Mouse (Mus musculus) forebrain, embryonic 14.5 days (tissue): ENCODE measurements around the gene Gng8. TPM values are rescaled to one million over a fixed set of nuclear protein-coding genes. Genes with fewer than 3 reads are reported as not detected.
A peak's percentile ranks its signal among the peaks of the same experiment; 100 is the strongest.

Experiments
- ATAC-seq: fragments of 200-750 bp; cut with Nextera tagmentation; 2 replicates; pipeline ENCODE4 v1.8.0; 2017; ENCODE audit warnings: mild to moderate bottlenecking, moderate library complexity
- DNase-seq: peaks from one replicate; pipeline ENCODE4 v3.0.0-alpha.2; 2015; ENCODE audit warnings: low spot score
- H3K27ac ChIP-seq: fragments of 300-500 bp; sonication (generic); 2 replicates; pipeline ENCODE4 v1.5.1; 2014; ENCODE audit warnings: low read depth, mild to moderate bottlenecking, control low read depth, low read length, moderate library complexity
- H3K27me3 ChIP-seq: fragments of 300-500 bp; sonication (generic); replicated peaks from 2 replicates; pipeline ENCODE4 v1.6.1; 2014; ENCODE audit warnings: low read length, control low read depth, mixed read lengths; ENCODE audit not compliant: control insufficient read depth, insufficient read depth
- H3K36me3 ChIP-seq: fragments of 300-500 bp; sonication (generic); 2 replicates; pipeline ENCODE4 v1.6.1; 2014; ENCODE audit warnings: low read length, control low read depth; ENCODE audit not compliant: control insufficient read depth, insufficient read depth
- H3K4me1 ChIP-seq: fragments of 300-500 bp; sonication (generic); 2 replicates; pipeline ENCODE4 v1.6.1; 2014; ENCODE audit warnings: antibody characterized with exemption, low read length, control low read depth; ENCODE audit not compliant: control insufficient read depth, insufficient read depth
- H3K4me2 ChIP-seq: fragments of 300-500 bp; sonication (generic); 2 replicates; pipeline ENCODE4 v1.6.1; 2014; ENCODE audit warnings: mild to moderate bottlenecking, control low read depth, low read length
- H3K4me3 ChIP-seq: fragments of 300-500 bp; sonication (generic); 2 replicates; pipeline ENCODE4 v1.5.1; 2014; ENCODE audit warnings: low read depth, low read length, control low read depth
- H3K9ac ChIP-seq: fragments of 300-500 bp; sonication (generic); 2 replicates; pipeline ENCODE4 v1.6.1; 2014; ENCODE audit warnings: mild to moderate bottlenecking, low read length, control low read depth, moderate library complexity
- H3K9me3 ChIP-seq: fragments of 300-500 bp; sonication (generic); replicated peaks from 2 replicates; pipeline ENCODE4 v1.6.1; 2016; ENCODE audit warnings: low read length, control low read depth, mixed read lengths; ENCODE audit not compliant: control insufficient read depth
- WGBS: fragments of 180-500 bp; shearing (Covaris S2); extraction: QIAGEN DNeasy Blood & Tissue Kit; methylation state at CpG from one replicate; pipeline ENCODE4 v1.1.7; 2014; 5-methylcytosine and 5-hydroxymethylcytosine counted together
- polyA plus RNA-seq: library from polyadenylated mRNA; unstranded; fragments of >200 nt; fragmentation: Nextera tagmentation; extraction: Ambion mirVana; gene quantifications from 2 replicates; pipeline ENCODE4 v1.2.1, GENCODE M21; 2014

Gene Gng8
- polyA plus RNA-seq, 1 experiment from 2014 or later: 11.0 TPM

- no peak for ATAC-seq
- WGBS: 83% methylated on average over 18 of the region's 18 CpGs
- Histone ChIP-seq H3K4me2 (no peak overlapping the region), H3K9me3 (no peaks in the 10 kb centered on the region), H3K9ac (no peak overlapping the region), H3K36me3 (peaks cover 57% of the 10 kb centered on the region), H3K4me1 (peaks cover 3% of the 10 kb centered on the region; the same call in 1 of the 2 replicates), H3K27me3 (no peaks in the 10 kb centered on the region), H3K4me3 (no peak overlapping the region), H3K27ac (0 out of 2 replicates have a peak overlapping the region, but pooled peaks have one; percentile 14)
- no peak for DNase-seq
These were observed 23.1 kb downstream of the Gng8 start for GRCm38 (mm10) chr7:16914453-16915343.

DNA sequence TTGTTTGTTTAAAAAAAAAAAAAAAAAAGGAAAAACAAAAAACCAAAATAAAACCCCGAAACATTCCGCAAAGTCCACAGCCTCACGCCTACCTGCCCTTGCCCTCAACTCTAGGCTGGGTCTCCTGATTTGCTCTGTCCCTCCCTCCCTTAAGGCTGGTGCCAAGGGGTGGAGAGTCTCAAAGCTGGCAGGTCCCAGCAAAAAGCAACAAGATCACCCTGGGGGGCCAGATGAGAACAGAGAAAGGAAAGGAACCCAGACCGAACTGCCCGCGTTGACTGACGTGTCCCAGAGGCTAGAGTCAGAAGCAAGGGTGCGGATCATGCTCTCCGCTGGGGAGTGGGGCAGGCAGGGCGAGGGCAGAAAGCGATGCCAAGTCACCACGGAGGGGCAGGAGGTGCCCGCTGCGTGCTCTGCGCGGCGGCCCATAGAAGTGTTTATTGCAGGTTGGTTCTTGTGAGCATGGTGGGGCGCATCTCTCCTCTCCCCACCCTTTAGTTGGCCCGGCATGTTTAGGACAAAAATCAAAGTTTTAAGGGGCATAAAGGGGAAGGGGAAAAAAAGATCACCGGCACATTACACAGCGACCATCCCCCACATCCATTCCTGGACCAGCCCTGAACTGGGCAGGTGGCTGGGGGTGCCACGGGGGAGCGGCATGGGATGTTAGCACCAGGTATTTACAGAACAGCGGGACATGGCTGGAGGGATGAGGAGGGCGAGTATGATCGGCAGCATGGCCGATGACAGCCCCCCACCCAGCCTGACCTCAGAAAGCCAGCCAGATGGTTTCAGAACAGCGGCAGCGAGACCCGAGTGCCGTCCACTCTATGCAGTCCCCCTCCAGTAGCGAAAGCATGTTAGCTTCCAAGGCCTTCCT, 24.1 kb downstream of the Gng8 start:
- no peaks in the 10 kb centered on the region for H3K9me3 ChIP-seq
- H3K36me3 ChIP-seq: peaks cover 59% of the 10 kb centered on the region
- H3K27me3 ChIP-seq: no peaks in the 10 kb centered on the region
- ATAC-seq (no peak), DNase-seq (no peak)
- H3K9ac ChIP-seq: no peak overlapping the region
- no peak overlapping the region for H3K4me2 ChIP-seq
- no peak overlapping the region for H3K4me3 ChIP-seq
- peaks cover 7% of the 10 kb centered on the region for H3K4me1 ChIP-seq
- H3K27ac ChIP-seq: no peak overlapping the region
- 93% methylated on average over 32 of the region's 32 CpGs for WGBS

- DNase-seq (no peak), ATAC-seq (no peak)
- no peaks in the 10 kb centered on the region for H3K27me3 ChIP-seq
- peaks cover 68% of the 10 kb centered on the region for H3K36me3 ChIP-seq
- H3K27ac ChIP-seq: no peak overlapping the region
- WGBS: 87% methylated on average over 30 of the region's 30 CpGs
- no peaks in the 10 kb centered on the region for H3K9me3 ChIP-seq
- no peak overlapping the region for H3K4me2 ChIP-seq
- H3K9ac ChIP-seq: no peak overlapping the region
- peaks cover 16% of the 10 kb centered on the region for H3K4me1 ChIP-seq
- H3K4me3 ChIP-seq: no peak overlapping the region
These were observed 25.0 kb downstream of the Gng8 start for GRCm38 (mm10) chr7:16916342-16917265.

GRCm38 (mm10) chr7:16917447-16917846, 25.9 kb downstream of the Gng8 start:
- DNase-seq (no peak), ATAC-seq (no peak)
- peaks cover 25% of the 10 kb centered on the region for H3K4me1 ChIP-seq
- H3K36me3 ChIP-seq: peaks cover 68% of the 10 kb centered on the region
- no peak overlapping the region for H3K4me2 ChIP-seq
- H3K27me3 ChIP-seq: no peaks in the 10 kb centered on the region
- H3K9ac ChIP-seq: no peak overlapping the region
- no peak overlapping the region for H3K4me3 ChIP-seq
- H3K27ac ChIP-seq: no peak overlapping the region
- 89% methylated on average over 11 of the region's 11 CpGs for WGBS
- no peaks in the 10 kb centered on the region for H3K9me3 ChIP-seq

DNA sequence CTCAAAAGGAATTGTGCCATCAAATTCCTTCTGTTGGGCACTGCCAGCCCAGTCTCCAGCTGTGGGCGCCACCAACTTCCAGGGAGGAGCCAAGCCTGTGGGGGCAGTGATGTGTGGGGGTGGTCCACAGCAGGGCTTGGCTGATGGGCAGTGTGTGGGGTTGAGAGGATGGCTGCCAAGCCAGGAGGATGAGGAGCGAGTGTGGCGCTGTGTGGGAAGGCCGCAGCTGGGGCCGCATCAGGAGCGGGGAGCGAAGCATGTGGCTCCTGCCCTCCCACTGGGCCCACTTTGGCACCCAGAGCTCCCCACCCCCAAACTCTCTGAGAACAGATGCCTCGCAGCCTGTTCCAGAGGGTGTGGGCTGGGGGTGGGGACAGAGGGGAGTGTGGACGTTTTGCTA, 26.4 kb downstream of the Gng8 start:
- Histone ChIP-seq H3K9me3 (no peaks in the 10 kb centered on the region), H3K27me3 (no peaks in the 10 kb centered on the region), H3K27ac (no peak overlapping the region), H3K4me2 (no peak overlapping the region), H3K36me3 (peaks cover 68% of the 10 kb centered on the region), H3K4me3 (no peak overlapping the region), H3K4me1 (peaks cover 28% of the 10 kb centered on the region), H3K9ac (no peak overlapping the region)
- DNase-seq: no peak
- 75% methylated on average over 8 of the region's 9 CpGs for WGBS
- ATAC-seq: no peak

GRCm38 (mm10) chr7:16918670-16919069, 27.1 kb downstream of the Gng8 start:
- H3K9ac ChIP-seq: no peak overlapping the region
- no peaks in the 10 kb centered on the region for H3K27me3 ChIP-seq
- H3K9me3 ChIP-seq: no peaks in the 10 kb centered on the region
- H3K36me3 ChIP-seq: peaks cover 68% of the 10 kb centered on the region
- DNase-seq (no peak), ATAC-seq (no peak)
- 82% methylated on average over 3 of the region's 3 CpGs for WGBS
- no peak overlapping the region for H3K27ac ChIP-seq
- H3K4me1 ChIP-seq: peaks cover 28% of the 10 kb centered on the region
- H3K4me2 ChIP-seq: no peak overlapping the region
- H3K4me3 ChIP-seq: no peak overlapping the region

- WGBS: 89% methylated on average over 13 of the region's 13 CpGs
- Histone ChIP-seq H3K9me3 (no peaks in the 10 kb centered on the region), H3K4me1 (peaks cover 28% of the 10 kb centered on the region), H3K27ac (no peak overlapping the region), H3K27me3 (no peaks in the 10 kb centered on the region), H3K4me3 (no peak overlapping the region), H3K36me3 (peaks cover 62% of the 10 kb centered on the region), H3K9ac (peak overlapping the region; percentile 40; the same call in 1 of the 2 replicates), H3K4me2 (peak overlapping the region; percentile 93)
- DNase-seq: no peak
- ATAC-seq: no peak
These were observed 28.0 kb downstream of the Gng8 start for GRCm38 (mm10) chr7:16919395-16920149.

DNA sequence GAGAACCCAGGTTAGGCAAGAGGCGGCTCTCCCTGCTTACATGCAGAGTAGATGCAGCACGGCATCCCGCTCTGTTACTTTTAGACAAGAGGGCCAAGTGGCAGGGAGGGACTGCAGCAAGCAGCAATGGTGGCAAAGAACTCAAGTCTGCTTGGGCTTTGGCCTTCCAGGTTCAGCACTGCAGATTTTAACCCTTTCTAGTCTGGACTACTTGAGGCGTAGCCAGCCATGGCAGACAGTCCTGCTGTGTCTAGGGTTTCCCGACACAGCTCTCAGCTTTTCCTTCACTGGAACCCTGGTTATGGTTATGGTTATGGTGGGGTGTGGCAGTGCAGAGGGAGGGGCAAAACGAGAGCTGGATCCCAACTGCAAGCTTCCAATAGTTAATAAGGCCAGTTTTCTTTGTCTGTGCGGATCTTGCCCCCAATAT, 28.6 kb downstream of the Gng8 start:
- no peak for ATAC-seq
- Histone ChIP-seq H3K4me3 (no peak overlapping the region), H3K9me3 (no peaks in the 10 kb centered on the region), H3K27ac (no peak overlapping the region), H3K4me2 (peak overlapping the region; percentile 93), H3K4me1 (peaks cover 28% of the 10 kb centered on the region), H3K36me3 (peaks cover 56% of the 10 kb centered on the region), H3K27me3 (no peaks in the 10 kb centered on the region), H3K9ac (peak overlapping the region; percentile 40; the same call in 1 of the 2 replicates)
- DNase-seq: no peak
- WGBS: 82% methylated on average over 7 of the region's 7 CpGs
